Mouse (Mus musculus) kidney, embryonic 14.5 days (tissue): ENCODE data around the gene Adamts4. TPM values are rescaled to one million over a fixed set of nuclear protein-coding genes. Genes with fewer than 3 reads are reported as not detected.

Source experiments
- ATAC-seq: fragments of 200-750 bp; cut with Nextera tagmentation; 2 replicates; pipeline ENCODE4 v1.8.0; 2017; ENCODE audit warnings: moderate number of reproducible peaks, mild to moderate bottlenecking, moderate TSS enrichment, moderate library complexity; ENCODE audit not compliant: low FRiP score, low TSS enrichment
- H3K27ac ChIP-seq: fragments of 300-500 bp; sonication (generic); 2 replicates; pipeline ENCODE4 v1.5.1; 2014; ENCODE audit warnings: low read depth, mild to moderate bottlenecking, low read length, moderate library complexity, mixed read lengths
- H3K27me3 ChIP-seq: fragments of 300-500 bp; sonication (generic); 2 replicates; pipeline ENCODE4 v1.6.1; 2014; ENCODE audit warnings: mild to moderate bottlenecking, low read length; ENCODE audit not compliant: control insufficient read depth, insufficient read depth
- H3K36me3 ChIP-seq: fragments of 300-500 bp; sonication (generic); 2 replicates; pipeline ENCODE4 v1.6.1; 2014; ENCODE audit warnings: low read length, mixed read lengths; ENCODE audit not compliant: control insufficient read depth, insufficient read depth
- H3K4me1 ChIP-seq: fragments of 300-500 bp; sonication (generic); 2 replicates; pipeline ENCODE4 v1.6.1; 2014; ENCODE audit warnings: low read length, mixed read lengths; ENCODE audit not compliant: control insufficient read depth, insufficient read depth
- H3K4me2 ChIP-seq: fragments of 300-500 bp; sonication (generic); replicated peaks from 2 replicates; pipeline ENCODE4 v1.6.1; 2014; ENCODE audit warnings: low read depth, mild to moderate bottlenecking, low read length
- H3K4me3 ChIP-seq: fragments of 300-500 bp; sonication (generic); 2 replicates; pipeline ENCODE4 v1.5.1; 2014; ENCODE audit warnings: mild to moderate bottlenecking, low read length
- H3K9ac ChIP-seq: fragments of 300-500 bp; sonication (generic); 2 replicates; pipeline ENCODE4 v1.6.1; 2014; ENCODE audit warnings: low read depth, mild to moderate bottlenecking, low read length, moderate library complexity
- H3K9me3 ChIP-seq: fragments of 300-500 bp; sonication (generic); 2 replicates; pipeline ENCODE4 v1.6.1; 2016; ENCODE audit warnings: low read length; ENCODE audit not compliant: control insufficient read depth
- WGBS: fragments of 180-500 bp; shearing (Covaris S2); extraction: QIAGEN DNeasy Blood & Tissue Kit; methylation state at CpG from one replicate; pipeline ENCODE4 v1.1.7; 2014; 5-methylcytosine and 5-hydroxymethylcytosine counted together
- polyA plus RNA-seq: library from polyadenylated mRNA; unstranded; fragments of >200 nt; fragmentation: Nextera tagmentation; extraction: Ambion mirVana; gene quantifications from 2 replicates; pipeline ENCODE4 v1.2.1, GENCODE M21; 2014

The Adamts4 gene
- polyA plus RNA-seq, 1 experiment from 2014 or later, result 6.9 TPM

DNA sequence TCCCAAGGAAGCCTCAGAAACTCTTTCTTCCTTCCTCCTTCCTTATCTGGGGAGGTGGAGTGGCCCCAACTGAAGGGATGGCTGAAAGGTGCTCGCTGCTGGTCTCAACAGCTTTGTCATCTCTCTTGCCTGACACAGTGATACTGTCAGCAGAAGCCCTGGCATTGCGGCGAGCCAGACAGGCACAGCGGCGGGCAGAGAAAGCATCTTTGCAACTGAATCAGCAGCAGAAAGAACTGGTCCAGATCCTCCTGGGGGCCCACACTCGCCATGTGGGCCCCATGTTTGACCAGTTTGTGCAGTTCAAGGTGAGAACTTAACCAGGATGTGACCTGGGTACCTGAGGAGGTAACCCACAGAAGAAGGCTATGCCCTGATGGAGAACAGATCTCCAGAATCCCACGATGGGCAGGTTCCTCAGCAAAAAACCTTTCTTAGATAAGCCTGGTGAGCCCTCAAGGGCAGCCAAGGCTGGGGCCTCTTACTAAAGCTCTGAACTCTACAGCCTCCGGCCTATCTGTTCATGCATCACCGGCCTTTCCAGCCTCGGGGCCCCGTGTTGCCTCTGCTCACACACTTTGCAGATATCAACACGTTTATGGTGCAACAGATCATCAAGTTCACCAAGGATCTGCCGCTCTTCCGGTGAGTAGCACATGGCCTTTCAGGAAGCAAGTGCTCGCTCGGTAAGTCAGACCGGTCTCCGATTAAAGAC lies 33.8 kb upstream of the Adamts4 start:
- Histone ChIP-seq H3K4me1 (0 out of 2 replicates have a peak, but pooled peaks cover 1% of the 10 kb centered on the region), H3K4me2 (no peak overlapping the region), H3K36me3 (peaks cover 18% of the 10 kb centered on the region; the same call in 1 of the 2 replicates), H3K9ac (no peak overlapping the region), H3K9me3 (no peaks in the 10 kb centered on the region), H3K27me3 (no peaks in the 10 kb centered on the region), H3K4me3 (no peak overlapping the region), H3K27ac (no peak overlapping the region)
- 85% methylated on average over 18 of the region's 18 CpGs for WGBS
- no peak for ATAC-seq

DNA sequence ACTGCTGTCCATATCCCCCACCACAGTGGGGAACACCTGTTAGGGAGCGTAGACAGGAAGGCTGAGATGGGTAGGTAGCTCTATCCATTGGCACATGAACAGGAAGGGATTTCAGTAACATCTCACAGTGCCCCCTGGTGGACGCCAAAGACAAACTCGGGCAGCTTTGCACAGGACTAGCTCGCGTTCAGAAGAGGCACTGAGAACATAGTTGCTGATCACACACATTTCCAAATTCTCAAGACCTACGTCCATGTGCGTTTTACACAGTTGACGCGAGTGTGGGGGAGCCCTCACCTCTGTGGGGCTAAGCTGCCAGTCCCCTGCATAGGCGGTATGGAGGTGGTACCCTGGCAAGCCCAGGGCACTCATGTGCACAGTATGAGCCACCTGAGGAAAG lies 29.4 kb upstream of the Adamts4 start:
- Histone ChIP-seq H3K4me3 (peak overlapping the region; percentile 3; the same call in 1 of the 2 replicates), H3K9me3 (no peaks in the 10 kb centered on the region), H3K27me3 (no peaks in the 10 kb centered on the region), H3K9ac (no peak overlapping the region), H3K4me2 (peak overlapping the region; percentile 87), H3K27ac (no peak overlapping the region), H3K4me1 (0 out of 2 replicates have a peak, but pooled peaks cover 5% of the 10 kb centered on the region), H3K36me3 (peaks cover 18% of the 10 kb centered on the region; the same call in 1 of the 2 replicates)
- WGBS, result 4% methylated on average over 10 of the region's 10 CpGs
- ATAC-seq, result peak; percentile 28

- no peak; the same call in 1 of the 2 replicates for ATAC-seq
- H3K9me3 ChIP-seq, result no peaks in the 10 kb centered on the region
- 7% methylated on average over 22 of the region's 22 CpGs for WGBS
Observed at GRCm38 (mm10) chr1:171221281-171222193, 28.7 kb upstream of the Adamts4 start.

GRCm38 (mm10) chr1:171222238-171223155 lies 27.7 kb upstream of the Adamts4 start, which contains the start of gene Tomm40l:
Gene Tomm40l (minus strand): TSS chr1:171222514.
- 2% methylated on average over 28 of the region's 28 CpGs for WGBS
- ATAC-seq, result peak; percentile 98

More at GRCm38 (mm10) chr1:171221281-171222193, 28.7 kb upstream of the Adamts4 start:
- Histone ChIP-seq H3K27me3 (no peaks in the 10 kb centered on the region), H3K4me2 (peak overlapping the region; percentile 87), H3K36me3 (peaks cover 18% of the 10 kb centered on the region; the same call in 1 of the 2 replicates), H3K27ac (0 out of 2 replicates have a peak overlapping the region, but pooled peaks have one; percentile 3), H3K4me3 (peak overlapping the region; percentile 49), H3K4me1 (0 out of 2 replicates have a peak, but pooled peaks cover 5% of the 10 kb centered on the region), H3K9ac (peak overlapping the region; percentile 69; the same call in 1 of the 2 replicates)

GRCm38 (mm10) chr1:171223168-171223567 lies 27.1 kb upstream of the Adamts4 start:
- peak overlapping the region; percentile 33 for H3K4me2 ChIP-seq

More at GRCm38 (mm10) chr1:171222238-171223155, 27.7 kb upstream of the Adamts4 start, which contains the start of gene Tomm40l:
- H3K4me1 ChIP-seq, result 0 out of 2 replicates have a peak, but pooled peaks cover 5% of the 10 kb centered on the region
- H3K27ac ChIP-seq, result peak within 1 kb of the TSS; percentile 88
- H3K27me3 ChIP-seq, result no peaks in the 10 kb centered on the region
- H3K36me3 ChIP-seq, result peaks cover 18% of the 10 kb centered on the region; the same call in 1 of the 2 replicates
- H3K9me3 ChIP-seq, result no peaks in the 10 kb centered on the region
- H3K9ac ChIP-seq, result peak within 1 kb of the TSS; percentile 69; the same call in 1 of the 2 replicates
- peak within 1 kb of the TSS; percentile 87 for H3K4me2 ChIP-seq
- H3K4me3 ChIP-seq, result peak within 1 kb of the TSS; percentile 49

DNA sequence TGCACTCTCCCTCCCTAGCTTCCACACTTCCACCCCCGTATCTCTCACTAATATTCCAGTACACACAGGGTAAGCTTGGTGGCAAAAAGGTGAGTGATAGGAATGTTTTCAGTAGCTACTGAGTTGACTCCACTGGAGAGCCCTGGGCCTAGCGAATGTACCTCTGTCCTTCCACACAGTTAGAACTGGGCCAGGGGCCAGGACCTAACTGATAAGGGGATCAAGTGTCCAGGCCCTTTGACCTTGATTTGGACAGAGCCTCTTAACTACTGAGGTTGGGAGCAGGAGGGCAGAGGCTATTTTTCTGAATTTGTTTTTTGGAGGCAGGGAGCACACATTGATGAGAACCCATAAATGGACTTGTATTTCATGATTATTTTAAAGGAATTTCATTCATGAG lies 26.4 kb upstream of the Adamts4 start:
- H3K4me3 ChIP-seq, result no peak overlapping the region

More at GRCm38 (mm10) chr1:171223168-171223567, 27.1 kb upstream of the Adamts4 start:
- Histone ChIP-seq H3K27ac (peak overlapping the region; percentile 88), H3K27me3 (no peaks in the 10 kb centered on the region), H3K9ac (peak overlapping the region; percentile 51; the same call in 1 of the 2 replicates), H3K36me3 (peaks cover 18% of the 10 kb centered on the region; the same call in 1 of the 2 replicates), H3K9me3 (no peaks in the 10 kb centered on the region), H3K4me3 (peak overlapping the region; percentile 49), H3K4me1 (0 out of 2 replicates have a peak, but pooled peaks cover 5% of the 10 kb centered on the region)
- no peak for ATAC-seq
- WGBS, result 85% methylated on average over 6 of the region's 6 CpGs

GRCm38 (mm10) chr1:171224857-171225256 lies 25.4 kb upstream of the Adamts4 start, which contains the start of gene Apoa2:
Gene Apoa2 (plus strand): TSS chr1:171225054.
- no peak within 1 kb of the TSS for H3K4me3 ChIP-seq
- no peak for ATAC-seq
- 0 out of 2 replicates have a peak, but pooled peaks cover 9% of the 10 kb centered on the region for H3K4me1 ChIP-seq
- H3K36me3 ChIP-seq, result peaks cover 5% of the 10 kb centered on the region; the same call in 1 of the 2 replicates
- H3K27me3 ChIP-seq, result no peaks in the 10 kb centered on the region
- WGBS, result 68% methylated on average over 5 of the region's 5 CpGs
- H3K27ac ChIP-seq, result no peak within 1 kb of the TSS
- H3K9me3 ChIP-seq, result no peaks in the 10 kb centered on the region
- H3K9ac ChIP-seq, result no peak within 1 kb of the TSS
- H3K4me2 ChIP-seq, result no peak within 1 kb of the TSS

More for the DNA sequence above, 26.4 kb upstream of the Adamts4 start:
- WGBS, result 83% methylated on average over 2 of the region's 2 CpGs
- H3K27ac ChIP-seq, result no peak overlapping the region
- H3K36me3 ChIP-seq, result peaks cover 14% of the 10 kb centered on the region; the same call in 1 of the 2 replicates
- no peak overlapping the region for H3K4me2 ChIP-seq
- no peak for ATAC-seq
- H3K9ac ChIP-seq, result no peak overlapping the region
- 0 out of 2 replicates have a peak, but pooled peaks cover 5% of the 10 kb centered on the region for H3K4me1 ChIP-seq
- H3K9me3 ChIP-seq, result no peaks in the 10 kb centered on the region
- H3K27me3 ChIP-seq, result no peaks in the 10 kb centered on the region
